Mouse (Mus musculus) kidney, adult 2 months (tissue): ENCODE measurements around the gene Usp54. TPM values are rescaled to one million over a fixed set of nuclear protein-coding genes. Genes with fewer than 3 reads are reported as not detected.

Experiments used
- DNase-seq: peaks from one replicate; pipeline ENCODE4 v3.0.0; 2021
- H3K27ac ChIP-seq: fragments of 200-500 bp; 2 replicates; pipeline ENCODE4 v1.5.1; 2012; ENCODE audit warnings: low read depth, low read length, control low read depth, inconsistent platforms; ENCODE audit not compliant: insufficient read depth
- H3K27me3 ChIP-seq: fragments of 200-500 bp; replicated peaks from 2 replicates; pipeline ENCODE4 v1.6.1; 2012; ENCODE audit warnings: mild to moderate bottlenecking, moderate library complexity, low read length, inconsistent platforms; ENCODE audit not compliant: control insufficient read depth, insufficient read depth
- H3K36me3 ChIP-seq: fragments of 200-500 bp; 2 replicates; pipeline ENCODE4 v1.6.1; 2012; ENCODE audit warnings: mild to moderate bottlenecking, moderate library complexity, low read length, inconsistent platforms; ENCODE audit not compliant: control insufficient read depth, insufficient read depth
- H3K4me1 ChIP-seq: fragments of 200-500 bp; 2 replicates; pipeline ENCODE4 v1.6.1; 2011; ENCODE audit warnings: low read length; ENCODE audit not compliant: control insufficient read depth, insufficient read depth
- H3K4me3 ChIP-seq: fragments of 200-500 bp; 2 replicates; pipeline ENCODE4 v1.5.1; 2011; ENCODE audit warnings: mild to moderate bottlenecking, low read depth, low read length, control low read depth; ENCODE audit not compliant: insufficient read depth
- CTCF ChIP-seq: fragments of 200-500 bp; conservative IDR thresholded peaks from 2 replicates; pipeline ENCODE4 v1.5.1; 2011; ENCODE audit warnings: low read depth, mild to moderate bottlenecking, control low read depth, low read length, moderate library complexity, mixed read lengths; ENCODE audit not compliant: insufficient read depth, insufficient read length
- POLR2A ChIP-seq: fragments of 200-500 bp; IDR thresholded peaks from one replicate; pipeline ENCODE4 v1.6.1; 2011; ENCODE audit warnings: low read depth, low read length, control low read depth
- WGBS: fragments of 180-500 bp; shearing (Covaris S2); methylation state at CpG from one replicate; pipeline ENCODE4 v1.1.7; 2018; 5-methylcytosine and 5-hydroxymethylcytosine counted together
- polyA plus RNA-seq: library from polyadenylated mRNA; depleted of rRNA; stranded (reverse); fragments of >200 nt; gene quantifications from 2 replicates; pipeline ENCODE4 v1.2.3, GENCODE M21; 2012; rRNA removed

Usp54 gene
- polyA plus RNA-seq, result 7.9 and 8.5 TPM in 2 replicates

GRCm38 (mm10) chr14:20640644-20641437, at the start of gene Usp54:
Usp54 (minus strand) TSS chr14:20641063.
- H3K27ac ChIP-seq, result peak within 1 kb of the TSS; percentile 79
- H3K4me3 ChIP-seq, result peak within 1 kb of the TSS; percentile 77
- TF ChIP-seq CTCF (no peak), POLR2A (no peak)
- WGBS, result under 1% methylated on average over 73 of the region's 73 CpGs
- no peaks in the 10 kb centered on the region for H3K27me3 ChIP-seq
- H3K4me1 ChIP-seq, result peaks cover 3% of the 10 kb centered on the region; the same call in 1 of the 2 replicates
- H3K36me3 ChIP-seq, result no peaks in the 10 kb centered on the region
- DNase-seq, result peak; percentile 99

- TF ChIP-seq POLR2A (no peak), CTCF (no peak)
These were observed 48.1 kb upstream of the Usp54 start for GRCm38 (mm10) chr14:20689009-20689408.

GRCm38 (mm10) chr14:20686576-20686975, 45.7 kb upstream of the Usp54 start:
- H3K36me3 ChIP-seq, result peaks cover 9% of the 10 kb centered on the region
- no peak for TF ChIP-seq CTCF
- TF ChIP-seq POLR2A, result no peak
- no peaks in the 10 kb centered on the region for H3K27me3 ChIP-seq
- H3K4me3 ChIP-seq, result no peak overlapping the region
- DNase-seq, result no peak
- H3K27ac ChIP-seq, result no peak overlapping the region
- 95% methylated on average over 3 of the region's 3 CpGs for WGBS
- peaks cover 4% of the 10 kb centered on the region; the same call in 1 of the 2 replicates for H3K4me1 ChIP-seq

More at GRCm38 (mm10) chr14:20689009-20689408, 48.1 kb upstream of the Usp54 start:
- 72% methylated on average over 2 of the region's 2 CpGs for WGBS
- no peak for DNase-seq
- no peak overlapping the region for H3K4me3 ChIP-seq
- no peaks in the 10 kb centered on the region for H3K27me3 ChIP-seq
- H3K36me3 ChIP-seq, result peaks cover 10% of the 10 kb centered on the region
- H3K4me1 ChIP-seq, result peaks cover 2% of the 10 kb centered on the region; the same call in 1 of the 2 replicates
- H3K27ac ChIP-seq, result no peak overlapping the region

- peak overlapping the region; percentile 56 for H3K27ac ChIP-seq
- TF ChIP-seq POLR2A, result no peak
- no peak for TF ChIP-seq CTCF
These were observed 41.6 kb upstream of the Usp54 start for GRCm38 (mm10) chr14:20682498-20682897.

GRCm38 (mm10) chr14:20681742-20682141, 40.9 kb upstream of the Usp54 start:
- no peak for DNase-seq
- 73% methylated on average over 2 of the region's 2 CpGs for WGBS
- no peak overlapping the region for H3K27ac ChIP-seq
- TF ChIP-seq CTCF (no peak), POLR2A (no peak)
- peaks cover 11% of the 10 kb centered on the region for H3K36me3 ChIP-seq
- H3K27me3 ChIP-seq, result no peaks in the 10 kb centered on the region
- H3K4me3 ChIP-seq, result no peak overlapping the region
- H3K4me1 ChIP-seq, result peaks cover 7% of the 10 kb centered on the region; the same call in 1 of the 2 replicates

More at GRCm38 (mm10) chr14:20682498-20682897, 41.6 kb upstream of the Usp54 start:
- 7% methylated on average over 3 of the region's 3 CpGs for WGBS
- peaks cover 11% of the 10 kb centered on the region for H3K36me3 ChIP-seq
- no peak overlapping the region for H3K4me3 ChIP-seq
- H3K27me3 ChIP-seq, result no peaks in the 10 kb centered on the region
- DNase-seq, result peak; percentile 60
- peaks cover 7% of the 10 kb centered on the region; the same call in 1 of the 2 replicates for H3K4me1 ChIP-seq

GRCm38 (mm10) chr14:20677906-20678305, 37.0 kb upstream of the Usp54 start:
- TF ChIP-seq POLR2A (no peak), CTCF (no peak)
- 55% methylated on average over 4 of the region's 4 CpGs for whole genome bisulfite sequencing
- Histone ChIP-seq H3K27me3 (no peaks in the 10 kb centered on the region), H3K4me1 (peaks cover 10% of the 10 kb centered on the region; the same call in 1 of the 2 replicates), H3K4me3 (no peak overlapping the region), H3K27ac (peak overlapping the region; percentile 65), H3K36me3 (peaks cover 9% of the 10 kb centered on the region)
- DNase-seq, result peak; percentile 66

GRCm38 (mm10) chr14:20674064-20674833, 33.4 kb upstream of the Usp54 start, which contains the start of gene Sec24c:
Sec24c (plus strand) TSS chr14:20674308.
- no peaks in the 10 kb centered on the region for H3K27me3 ChIP-seq
- H3K36me3 ChIP-seq, result peaks cover 2% of the 10 kb centered on the region; the same call in 1 of the 2 replicates
- TF ChIP-seq POLR2A, result no peak
- TF ChIP-seq CTCF, result no peak
- peak; percentile 99 for DNase-seq
- peak within 1 kb of the TSS; percentile 90 for H3K4me3 ChIP-seq
- peak within 1 kb of the TSS; percentile 89 for H3K27ac ChIP-seq
- WGBS, result under 1% methylated on average over 43 of the region's 43 CpGs
- H3K4me1 ChIP-seq, result peaks cover 6% of the 10 kb centered on the region; the same call in 1 of the 2 replicates
